Mouse (Mus musculus): ENCODE data around the gene Pinlyp. TPM values are rescaled to one million over a fixed set of nuclear protein-coding genes. Genes with fewer than 3 reads are reported as not detected.
"Not testable (repeated sequence)": the region's sequence is repeated elsewhere in the genome, so short reads cannot be mapped to it uniquely, and the experiment has no call there.

Gene Pinlyp
- total RNA-seq, 1 experiment from 2014 or later: not detected

DNA sequence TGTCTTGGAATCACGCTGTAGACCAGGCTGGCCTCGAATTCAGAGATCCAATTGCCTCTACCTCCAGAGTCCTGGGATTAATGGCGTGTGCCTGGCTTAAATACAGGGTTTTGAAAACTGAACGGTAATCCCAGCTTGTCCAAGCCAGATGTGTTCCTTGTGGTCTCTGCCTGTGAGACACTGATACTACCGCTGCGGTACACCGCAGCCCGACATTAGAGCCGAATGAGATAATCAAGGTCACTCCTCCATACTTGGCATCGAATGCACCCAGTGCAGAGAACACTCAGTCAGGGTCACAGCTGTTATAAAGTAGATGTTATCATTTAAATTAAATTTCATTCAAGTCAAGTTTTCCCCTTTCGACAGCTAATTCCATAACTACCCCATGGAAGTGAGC lies 17.1 kb downstream of the Pinlyp start:
- ATAC-seq (replicated peaks; ENCODE audit: low read depth, poor library complexity, severe bottlenecking): no peak

DNA sequence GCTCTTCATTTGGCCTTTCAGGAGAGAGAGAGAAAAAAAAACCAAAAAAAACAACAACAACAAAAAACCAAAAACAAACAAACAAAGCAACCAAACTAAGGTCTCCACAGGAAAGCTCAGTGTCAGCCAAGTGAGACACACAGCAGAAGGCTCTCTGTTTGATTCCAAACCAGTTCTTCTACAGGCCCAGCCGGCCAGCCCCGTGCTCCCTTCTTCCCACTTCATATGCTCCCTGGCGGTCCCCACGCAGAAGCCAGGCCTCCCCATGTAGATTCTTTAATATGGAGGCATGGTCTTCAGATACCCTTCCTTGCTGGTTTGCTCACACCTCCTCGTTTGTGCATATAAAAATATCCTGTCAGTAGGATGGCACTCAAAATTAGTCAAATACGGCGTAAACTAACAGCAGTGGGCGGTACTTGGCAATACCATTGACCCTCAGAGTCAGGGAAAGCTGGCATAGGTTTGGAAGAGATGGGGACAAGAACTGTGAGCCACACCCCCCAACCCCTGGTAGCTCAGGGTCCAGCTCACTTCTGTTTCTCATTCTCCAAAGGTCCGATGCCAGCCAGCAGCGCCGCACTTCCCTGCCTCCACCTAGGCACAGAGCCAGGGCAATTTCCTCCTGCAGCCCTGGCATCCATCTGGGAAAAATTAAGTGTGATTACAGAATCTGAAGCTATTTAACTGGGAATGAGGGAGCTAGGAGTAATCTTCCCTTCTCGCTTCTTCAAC lies 20.1 kb downstream of the Pinlyp start:
- ATAC-seq (replicated peaks; ENCODE audit: low read depth, poor library complexity, severe bottlenecking): no peak

DNA sequence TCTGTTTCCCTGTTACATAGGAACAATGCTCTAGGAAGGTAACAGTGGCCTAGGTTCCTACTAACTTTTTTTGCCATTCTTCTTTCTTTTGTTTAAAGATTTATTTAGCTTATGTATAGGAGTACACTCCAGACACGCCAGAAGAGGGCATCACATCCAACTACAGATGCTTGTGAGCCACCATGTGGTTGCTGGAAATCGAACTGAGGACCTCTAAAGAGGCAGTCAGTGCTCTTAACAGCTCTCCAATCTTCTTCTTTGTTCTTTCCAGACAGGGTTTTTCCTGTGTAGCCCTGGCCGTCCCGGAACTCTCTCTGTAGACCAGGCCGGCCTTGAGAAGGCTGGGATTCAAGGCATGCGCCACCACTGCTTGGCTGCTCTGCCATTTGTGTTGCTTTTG lies 20.9 kb downstream of the Pinlyp start:
- no peak for ATAC-seq (replicated peaks; ENCODE audit: low read depth, poor library complexity, severe bottlenecking)

- ATAC-seq (replicated peaks; ENCODE audit: low read depth, poor library complexity, severe bottlenecking): no peak
Measured at GRCm38 (mm10) chr7:24523723-24524122, 22.2 kb downstream of the Pinlyp start.

GRCm38 (mm10) chr7:24522805-24523204 lies 23.1 kb downstream of the Pinlyp start:
- ATAC-seq (replicated peaks; ENCODE audit: low read depth, poor library complexity, severe bottlenecking): no peak

- not testable (repeated sequence) for ATAC-seq (replicated peaks; ENCODE audit: low read depth, poor library complexity, severe bottlenecking)
Measured at GRCm38 (mm10) chr7:24520054-24520453, 25.9 kb downstream of the Pinlyp start.

- no peak for ATAC-seq (replicated peaks; ENCODE audit: low read depth, poor library complexity, severe bottlenecking)
Measured at GRCm38 (mm10) chr7:24519130-24519529, 26.8 kb downstream of the Pinlyp start.

DNA sequence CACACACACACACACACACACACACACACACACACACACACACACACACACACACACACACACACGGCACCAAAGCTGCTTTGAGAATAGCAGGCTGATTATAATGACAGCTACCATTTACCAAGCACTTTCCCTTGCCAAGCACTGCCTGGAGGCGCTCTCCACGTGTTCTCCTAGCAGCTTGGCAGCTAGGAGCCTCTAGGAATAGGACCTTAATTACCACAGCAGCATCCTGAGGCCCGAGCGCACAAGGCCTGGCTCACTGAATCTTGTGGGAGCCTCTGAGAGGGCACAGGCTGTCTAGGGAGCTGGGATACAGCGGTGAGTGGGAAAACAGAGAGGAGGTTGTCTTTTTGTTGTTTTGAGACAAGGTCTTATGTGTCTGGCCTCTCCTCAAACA lies 28.3 kb downstream of the Pinlyp start:
- ATAC-seq (replicated peaks; ENCODE audit: low read depth, poor library complexity, severe bottlenecking): no peak

DNA sequence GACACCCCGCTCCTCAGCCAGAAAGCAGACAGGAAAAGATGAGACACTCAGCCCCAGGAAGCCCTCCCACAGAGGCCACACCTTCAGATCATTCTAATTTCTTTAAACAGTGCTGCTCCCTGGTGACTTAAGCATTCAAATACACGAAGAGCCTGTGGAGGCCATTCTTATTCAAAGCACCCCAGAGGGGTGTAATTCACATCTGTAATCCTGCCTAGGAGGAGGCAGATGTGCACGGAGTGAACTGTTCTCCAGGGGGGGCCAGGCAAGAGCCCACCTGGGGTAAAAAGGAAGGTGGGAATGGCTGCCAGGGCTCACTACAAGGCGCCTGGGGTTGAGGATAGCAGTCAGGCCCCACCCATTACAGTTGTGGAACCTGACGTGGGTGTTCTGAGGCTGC lies 28.8 kb downstream of the Pinlyp start:
- no peak for ATAC-seq (replicated peaks; ENCODE audit: low read depth, poor library complexity, severe bottlenecking)

- ATAC-seq (replicated peaks; ENCODE audit: low read depth, poor library complexity, severe bottlenecking): not testable (repeated sequence)
Measured at GRCm38 (mm10) chr7:24516319-24516718, 29.6 kb downstream of the Pinlyp start.

- no peak for ATAC-seq (replicated peaks; ENCODE audit: low read depth, poor library complexity, severe bottlenecking)
Measured at GRCm38 (mm10) chr7:24512355-24512754, 33.6 kb downstream of the Pinlyp start, which contains the start of gene AC161166.1. Gene AC161166.1, minus strand, starts transcription at chr7:24512455.

GRCm38 (mm10) chr7:24507726-24508114 lies 38.2 kb downstream of the Pinlyp start:
- ATAC-seq (replicated peaks; ENCODE audit: low read depth, poor library complexity, severe bottlenecking): no peak; the same call in 1 of the 2 replicates

DNA sequence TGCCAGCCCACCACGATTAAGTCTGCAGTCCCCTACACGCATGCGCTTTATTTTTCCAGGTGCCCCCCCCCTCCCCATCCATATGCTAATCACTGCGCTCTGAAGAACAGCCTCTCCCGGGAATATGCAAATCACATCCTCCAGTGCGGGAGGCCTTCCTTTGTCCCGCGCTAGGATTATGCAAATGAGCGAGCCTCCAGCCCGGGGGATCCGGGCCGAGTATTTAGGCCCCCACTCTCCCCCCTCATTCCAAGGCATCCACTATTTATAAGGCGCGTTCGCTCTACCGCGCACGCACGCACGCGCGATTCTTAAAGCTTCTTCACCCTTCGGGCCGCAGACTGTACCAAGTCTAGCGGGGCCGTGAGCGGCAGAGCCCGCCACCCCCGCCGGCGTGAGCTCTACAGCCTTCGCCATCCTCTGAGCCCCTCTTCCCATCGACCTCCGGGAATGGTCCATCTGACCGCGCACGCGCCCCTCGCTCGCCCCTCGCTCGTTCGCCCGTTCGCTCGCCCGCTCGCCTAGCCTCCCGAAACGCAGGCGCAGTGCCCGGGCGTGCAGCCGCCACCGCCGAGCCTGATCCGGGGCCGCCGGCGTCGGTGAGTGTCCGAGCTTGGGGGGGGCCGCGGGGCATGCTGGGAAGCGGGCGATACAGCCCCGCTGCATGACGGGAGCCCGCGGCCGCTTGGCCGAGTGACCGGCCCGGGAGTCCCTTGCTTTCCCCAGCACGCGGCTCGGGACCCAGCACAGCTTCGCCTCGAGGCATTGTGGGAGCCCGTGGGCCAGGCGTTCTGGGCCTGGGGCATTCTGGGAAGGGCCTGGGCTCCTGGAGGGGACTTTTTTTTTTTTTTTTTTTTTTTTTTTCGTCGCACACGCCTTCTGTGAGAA lies 38.8 kb downstream of the Pinlyp start, which contains the start of gene Zfp428:
Gene Zfp428 (plus strand): TSS at position 169 of the 888 bp plus-strand sequence.
- peak; percentile 55 for ATAC-seq (replicated peaks; ENCODE audit: low read depth, poor library complexity, severe bottlenecking)

DNA sequence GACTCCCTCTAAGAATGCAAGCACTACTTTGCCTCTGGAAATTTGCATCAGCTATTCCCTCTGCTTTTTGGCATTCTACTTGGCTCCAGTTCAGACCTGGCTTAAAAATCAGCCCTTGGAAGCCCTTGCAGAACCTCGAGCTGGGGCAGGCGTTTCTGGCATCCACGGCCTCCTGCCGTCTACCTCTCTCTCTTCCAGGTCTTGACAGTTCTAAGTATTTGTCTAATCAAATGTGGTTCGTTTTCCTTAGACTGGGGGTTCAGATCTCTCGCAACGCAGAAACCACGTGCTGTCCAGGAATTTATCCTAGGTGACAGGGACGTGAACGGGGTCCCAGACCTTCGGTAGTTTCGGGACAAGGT lies 39.5 kb downstream of the Pinlyp start:
- ATAC-seq (replicated peaks; ENCODE audit: low read depth, poor library complexity, severe bottlenecking): no peak

DNA sequence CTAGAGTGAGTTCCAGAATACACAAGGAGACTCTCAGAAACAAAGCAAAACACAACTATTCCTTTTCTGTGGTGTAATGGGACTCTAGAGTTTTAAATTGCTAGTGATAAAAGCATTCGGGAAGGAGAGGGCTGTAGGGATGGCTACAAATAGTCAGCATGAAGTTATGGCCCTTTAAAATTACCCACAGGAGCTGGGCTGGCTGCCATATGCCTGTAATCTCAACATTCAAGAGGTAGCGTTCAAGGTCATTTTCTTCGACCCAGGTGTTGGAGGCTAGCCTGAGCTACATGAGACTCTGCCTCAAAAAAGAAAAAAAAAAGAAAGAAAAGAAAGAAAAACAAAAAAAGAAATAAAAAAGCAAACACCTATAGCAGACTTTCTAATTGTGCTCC lies 39.9 kb downstream of the Pinlyp start:
- ATAC-seq (replicated peaks; ENCODE audit: low read depth, poor library complexity, severe bottlenecking): no peak

GRCm38 (mm10) chr7:24505447-24506064 lies 40.4 kb downstream of the Pinlyp start:
- no peak for ATAC-seq (replicated peaks; ENCODE audit: low read depth, poor library complexity, severe bottlenecking)

GRCm38 (mm10) chr7:24504868-24505267 lies 41.0 kb downstream of the Pinlyp start:
- no peak for ATAC-seq (replicated peaks; ENCODE audit: low read depth, poor library complexity, severe bottlenecking)

DNA sequence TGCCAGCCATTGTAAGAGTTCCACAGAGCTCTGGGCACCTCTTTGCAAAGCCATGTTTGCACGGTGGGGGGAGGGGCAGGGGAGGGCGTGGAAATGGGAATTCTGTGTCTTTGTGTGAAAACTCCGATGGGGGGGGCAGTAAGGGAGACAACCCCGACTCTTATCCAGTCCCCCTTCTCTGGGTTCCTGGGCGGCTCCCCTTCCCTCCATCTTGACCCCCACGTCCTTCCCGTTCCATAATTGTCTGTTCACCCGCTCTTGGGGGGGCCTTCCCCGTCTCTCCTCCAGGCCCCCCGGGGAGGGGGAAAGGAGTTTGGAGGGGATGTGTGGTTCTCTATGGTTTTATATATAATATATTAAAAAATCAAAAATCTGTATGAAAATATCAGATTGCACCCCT lies 41.9 kb downstream of the Pinlyp start:
- ATAC-seq (replicated peaks; ENCODE audit: low read depth, poor library complexity, severe bottlenecking): no peak

DNA sequence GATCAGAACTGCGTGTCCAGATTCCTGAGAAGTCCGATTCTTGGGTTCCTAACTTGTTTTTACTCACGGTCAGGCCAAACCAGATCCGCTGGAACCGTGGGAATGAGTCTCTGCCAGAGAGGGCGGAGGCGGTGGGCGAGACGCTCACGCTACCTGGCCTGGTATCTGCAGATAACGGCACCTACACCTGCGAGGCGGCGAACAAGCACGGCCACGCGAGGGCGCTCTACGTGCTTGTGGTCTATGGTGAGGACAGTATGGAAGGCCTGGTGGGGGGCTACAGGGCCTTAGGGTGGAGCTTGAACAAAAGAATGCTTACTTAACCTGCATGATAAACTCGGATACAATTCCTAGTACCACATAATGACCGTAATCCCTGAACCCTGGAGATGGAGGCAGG lies 44.4 kb downstream of the Pinlyp start:
- no peak for ATAC-seq (replicated peaks; ENCODE audit: low read depth, poor library complexity, severe bottlenecking)

DNA sequence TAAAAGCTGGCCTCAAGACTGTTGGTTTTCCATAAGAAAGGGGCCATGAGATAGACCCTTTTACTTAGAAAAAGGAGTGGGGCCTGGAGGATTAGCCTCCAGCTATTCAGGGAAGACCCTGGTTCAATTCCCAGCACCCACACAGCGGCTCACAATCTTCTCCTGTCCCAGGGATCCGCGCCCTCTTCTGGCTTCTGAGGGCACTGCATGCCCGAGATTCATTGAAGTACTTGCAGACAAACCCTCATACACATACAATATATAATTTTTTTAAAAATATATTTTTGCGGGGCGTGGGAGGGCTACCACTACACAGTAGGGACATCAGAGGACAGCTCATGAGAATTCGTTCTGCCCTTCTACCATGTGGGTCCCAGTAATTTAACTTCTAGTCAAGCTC lies 45.0 kb downstream of the Pinlyp start:
- ATAC-seq (replicated peaks; ENCODE audit: low read depth, poor library complexity, severe bottlenecking): no peak
